Comparison of ENCODE assay signal across 7 mouse cellular contexts in the genomic region with DNA sequence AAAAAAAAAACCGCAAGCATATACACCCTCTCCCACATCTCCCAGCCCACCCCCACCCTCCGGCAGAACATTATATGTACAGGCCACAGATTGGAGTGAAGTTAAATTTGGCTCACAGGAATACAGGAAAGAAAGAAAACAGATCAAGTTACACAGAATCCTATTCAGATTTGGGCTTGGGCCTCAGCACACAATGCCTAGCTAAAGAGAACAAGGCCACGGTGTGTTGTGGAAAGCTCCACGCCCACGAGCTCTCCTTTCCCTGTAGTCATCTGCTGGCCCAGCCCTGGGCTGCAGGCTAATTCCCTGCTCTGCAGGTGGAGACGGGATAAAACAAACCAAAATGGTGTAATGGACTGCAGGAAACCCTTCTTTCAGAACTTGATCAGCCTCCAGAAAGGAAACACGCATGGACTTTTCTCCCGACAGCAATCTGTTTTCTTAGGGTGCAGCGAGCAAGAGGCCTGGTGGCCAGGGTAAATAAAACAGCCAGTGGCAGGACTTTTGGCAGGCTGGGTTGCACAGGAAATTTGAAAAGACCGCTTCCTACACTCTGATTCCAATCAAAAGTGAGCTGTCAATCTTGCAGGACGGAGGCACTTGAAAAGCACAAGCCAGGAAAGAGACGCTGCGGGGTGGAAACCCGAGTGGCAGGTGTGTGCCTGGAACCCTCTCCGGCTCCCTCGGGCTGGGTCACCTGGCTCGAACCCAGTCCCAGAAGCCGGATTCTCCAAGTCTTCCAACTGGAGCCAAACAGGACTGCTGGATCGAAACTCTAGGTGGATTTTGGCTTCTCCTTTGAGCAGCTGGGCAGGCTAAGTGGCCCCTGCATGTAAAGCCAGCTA.
DNase-seq lines count a peak whose midpoint lies in the region; ATAC-seq and TF ChIP-seq lines count a peak whose summit lies in the region.

No protein-coding gene starts in this region.

- no peak for TF ChIP-seq CTCF in spleen, adult 2 months (IDR thresholded peaks at IDR 0.05; ENCODE audit: extremely low read depth, insufficient read depth, insufficient read length, insufficient replicate concordance)

- H3K27me3 ChIP-seq in spleen, adult 2 months (ENCODE audit: control insufficient read depth, insufficient read depth, low read length), result no peaks in the 10 kb centered on the region
- H3K27me3 ChIP-seq in stomach, embryonic 16.5 days (ENCODE audit: control insufficient read depth, insufficient read depth, low read length), result no peaks in the 10 kb centered on the region

- 44% methylated on average over 19 of the region's 19 CpGs for WGBS in spleen, adult 2 months
- WGBS in stomach, embryonic 16.5 days, result 29% methylated on average over 19 of the region's 19 CpGs

- no peak overlapping the region for H3K4me3 ChIP-seq in spleen, adult 2 months (ENCODE audit: extremely low read depth, insufficient read depth, insufficient read length)
- H3K4me3 ChIP-seq in stomach, embryonic 16.5 days (replicated peaks; ENCODE audit: low read length), result no peak overlapping the region

- no peak for DNase-seq in spleen, adult 2 months (ENCODE audit: low read depth in 1 of 2, low spot score in 2 of 2)
- DNase-seq in spleen, postnatal 14 days (ENCODE audit: low spot score in 2 of 2), result no peak
- DNase-seq in heart, adult 8-10 months (ENCODE audit: low spot score), result peak; percentile 30
- peak; percentile 54 for DNase-seq in kidney, postnatal 10 days
- DNase-seq in adrenal gland, postnatal 14 days, result no peak

- H3K27ac ChIP-seq in spleen, adult 2 months (ENCODE audit: insufficient read depth, low read length), result peak overlapping the region; percentile 19; the same call in 1 of the 2 replicates
- H3K27ac ChIP-seq in stomach, embryonic 16.5 days (ENCODE audit: low read length), result peak overlapping the region; percentile 88

- H3K4me1 ChIP-seq in spleen, adult 2 months (ENCODE audit: control insufficient read depth, insufficient read depth, insufficient read length), result peaks cover 10% of the 10 kb centered on the region; the same call in 1 of the 2 replicates
- H3K4me1 ChIP-seq in stomach, embryonic 16.5 days (ENCODE audit: control insufficient read depth, insufficient read depth, low read length), result peaks cover 27% of the 10 kb centered on the region

- no peaks in the 10 kb centered on the region for H3K36me3 ChIP-seq in spleen, adult 2 months (ENCODE audit: control insufficient read depth, insufficient read depth, low read length)
- no peaks in the 10 kb centered on the region for H3K36me3 ChIP-seq in stomach, embryonic 16.5 days (ENCODE audit: control insufficient read depth, insufficient read depth, low read length)

- H3K9me3 ChIP-seq in stomach, embryonic 16.5 days (replicated peaks; ENCODE audit: control insufficient read depth, low read length), result no peaks in the 10 kb centered on the region

- peak overlapping the region; percentile 18 for H3K4me2 ChIP-seq in stomach, embryonic 16.5 days (ENCODE audit: low read depth, low read length)

- peak overlapping the region; percentile 33 for H3K9ac ChIP-seq in stomach, embryonic 16.5 days (ENCODE audit: low read length)

- TF ChIP-seq POLR2A in spleen, adult 2 months (IDR thresholded peaks at IDR 0.05; ENCODE audit: low read depth, low read length), result no peak

- ATAC-seq in stomach, embryonic 16.5 days (ENCODE audit: insufficient read depth, low FRiP score), result peak; percentile 18; the same call in 1 of the 2 replicates
- ATAC-seq in monocyte, adult 5-6 weeks (replicated peaks; ENCODE audit: insufficient number of reproducible peaks, low FRiP score, low TSS enrichment, poor library complexity, severe bottlenecking), result no peak

Comparison
In these comparisons a context has a peak if more than half of its experiments do, and no peak if none do; other contexts are left out.
1. DNase-seq: peak in heart, adult 8-10 months (single experiment) and kidney, postnatal 10 days (single experiment); none in spleen, adult 2 months (0 of 2), spleen, postnatal 14 days (0 of 2) and adrenal gland, postnatal 14 days (single experiment).